Comparison of ENCODE assay signal across 12 mouse cellular contexts in the genomic region with DNA sequence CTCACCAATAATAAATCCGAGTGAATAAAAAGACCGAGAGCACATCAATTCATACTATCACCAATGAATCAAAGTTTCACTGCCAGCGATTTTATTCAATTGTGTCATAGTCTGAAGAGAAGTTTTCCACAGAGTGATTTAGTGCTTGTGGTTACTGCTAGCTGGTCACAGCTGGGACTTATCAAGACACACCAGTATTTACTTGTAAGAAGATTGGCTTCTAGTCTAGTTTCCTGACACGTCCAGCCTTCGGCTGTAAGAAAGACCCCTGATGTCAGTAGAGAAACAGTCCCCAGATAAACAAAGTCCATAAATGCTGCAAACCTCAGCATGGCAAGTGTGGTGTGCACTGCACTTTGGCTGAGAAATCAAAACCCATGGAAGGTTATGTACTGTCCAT.
DNase-seq lines count a peak whose midpoint lies in the region; ATAC-seq and TF ChIP-seq lines count a peak whose summit lies in the region.
"Had no signal": no experiment of that assay in that cellular context is flagged by ENCODE, and none has a peak within 500 bp of the region (broad histone marks: within the 10 kb centered on the region; RNA-seq: fewer than 3 reads in every experiment).

No protein-coding gene starts in this region.

- no peak for TF ChIP-seq POLR2A in cerebellum, adult 2 months (IDR thresholded peaks at IDR 0.05; ENCODE audit: borderline replicate concordance, insufficient read depth, low read length)

- DNase-seq in kidney, postnatal 25 days = no peak
- peak; percentile 37 for DNase-seq in kidney, postnatal 10 days
- peak; percentile 30 to 38 for DNase-seq in lung, postnatal 4 days
- no peak for DNase-seq in cerebellum, adult 2 months
- no peak for DNase-seq in cerebellum, adult 11-12 months
- no peak for DNase-seq in layer of hippocampus, postnatal 14 days (ENCODE audit: low spot score in 2 of 2)
- DNase-seq: thymus, adult 18-20 months had no signal

- H3K4me1 ChIP-seq in kidney, embryonic 14.5 days (ENCODE audit: control insufficient read depth, insufficient read depth, low read length) = peaks cover 23% of the 10 kb centered on the region
- peaks cover 38% of the 10 kb centered on the region for H3K4me1 ChIP-seq in embryonic facial prominence, embryonic 15.5 days
- peaks cover 13% of the 10 kb centered on the region for H3K4me1 ChIP-seq in cerebellum, adult 2 months (ENCODE audit: control insufficient read depth, insufficient read depth, low read length)

- H3K4me3 ChIP-seq in kidney, embryonic 14.5 days (ENCODE audit: low read length) = no peak overlapping the region
- peak overlapping the region; percentile 11 for H3K4me3 ChIP-seq in embryonic facial prominence, embryonic 15.5 days (replicated peaks)
- H3K4me3 ChIP-seq in cerebellum, adult 2 months (replicated peaks; ENCODE audit: insufficient read depth, low read depth, low read length) = no peak overlapping the region
- H3K4me3 ChIP-seq: hindbrain, embryonic 13.5 days; midbrain, embryonic 13.5 days had no signal

- H3K36me3 ChIP-seq in kidney, embryonic 14.5 days (ENCODE audit: control insufficient read depth, insufficient read depth, low read length) = no peaks in the 10 kb centered on the region
- H3K36me3 ChIP-seq in embryonic facial prominence, embryonic 15.5 days = no peaks in the 10 kb centered on the region
- H3K36me3 ChIP-seq: hindbrain, embryonic 13.5 days; midbrain, embryonic 13.5 days had no signal

- H3K9ac ChIP-seq in kidney, embryonic 14.5 days (ENCODE audit: low read depth, low read length) = no peak overlapping the region
- no peak overlapping the region for H3K9ac ChIP-seq in embryonic facial prominence, embryonic 15.5 days
- H3K9ac ChIP-seq: hindbrain, embryonic 13.5 days; liver, embryonic 14.5 days; midbrain, embryonic 13.5 days had no signal

- H3K27ac ChIP-seq in kidney, embryonic 14.5 days (ENCODE audit: low read depth, low read length) = no peak overlapping the region
- H3K27ac ChIP-seq in embryonic facial prominence, embryonic 15.5 days (replicated peaks) = peak overlapping the region; percentile 31
- H3K27ac ChIP-seq in cerebellum, adult 2 months (ENCODE audit: insufficient read depth, low read length) = no peak overlapping the region
- H3K27ac ChIP-seq: hindbrain, embryonic 13.5 days; liver, embryonic 14.5 days; midbrain, embryonic 13.5 days had no signal

- ATAC-seq in kidney, embryonic 14.5 days (ENCODE audit: low FRiP score, low TSS enrichment) = peak; percentile 76
- no peak for ATAC-seq in embryonic facial prominence, embryonic 15.5 days (ENCODE audit: insufficient number of reproducible peaks, low FRiP score, low TSS enrichment, low read depth)
- ATAC-seq: midbrain, embryonic 13.5 days had no signal

- no peak for TF ChIP-seq CTCF in cerebellum, adult 2 months (IDR thresholded peaks at IDR 0.05; ENCODE audit: borderline replicate concordance, insufficient read depth, low read depth, low read length)

- 36% methylated on average over 5 of the region's 5 CpGs for WGBS in kidney, embryonic 14.5 days
- WGBS in embryonic facial prominence, embryonic 15.5 days = 38% methylated on average over 5 of the region's 5 CpGs
- WGBS in cerebellum, adult 2 months = 80% methylated on average over 5 of the region's 5 CpGs

- H3K27me3 ChIP-seq in kidney, embryonic 14.5 days (ENCODE audit: control insufficient read depth, insufficient read depth, low read length) = no peaks in the 10 kb centered on the region
- H3K27me3 ChIP-seq in embryonic facial prominence, embryonic 15.5 days = no peaks in the 10 kb centered on the region
- H3K27me3 ChIP-seq in cerebellum, adult 2 months (ENCODE audit: control insufficient read depth, insufficient read depth, low read length) = no peaks in the 10 kb centered on the region
- H3K27me3 ChIP-seq: hindbrain, embryonic 13.5 days; midbrain, embryonic 13.5 days had no signal

- no peaks in the 10 kb centered on the region for H3K9me3 ChIP-seq in kidney, embryonic 14.5 days (ENCODE audit: control insufficient read depth, low read length)
- no peaks in the 10 kb centered on the region for H3K9me3 ChIP-seq in embryonic facial prominence, embryonic 15.5 days (replicated peaks)
- H3K9me3 ChIP-seq: hindbrain, embryonic 13.5 days; midbrain, embryonic 13.5 days had no signal

- no peak overlapping the region for H3K4me2 ChIP-seq in kidney, embryonic 14.5 days (replicated peaks; ENCODE audit: low read depth, low read length)
- no peak overlapping the region for H3K4me2 ChIP-seq in embryonic facial prominence, embryonic 15.5 days (replicated peaks)
- H3K4me2 ChIP-seq: hindbrain, embryonic 13.5 days; midbrain, embryonic 13.5 days had no signal

Comparison
In these comparisons a context has a peak if more than half of its experiments do, and no peak if none do; other contexts are left out.
1. DNase-seq: peak in kidney, postnatal 10 days (single experiment) and lung, postnatal 4 days (2 of 2); none in kidney, postnatal 25 days (0 of 2), cerebellum, adult 2 months (0 of 2), cerebellum, adult 11-12 months (single experiment) and layer of hippocampus, postnatal 14 days (0 of 2).